Mouse (Mus musculus): ENCODE data around the gene Rlf.

Rlf gene

GRCm38 (mm10) chr4:121163501-121164030 is 51.3 kb downstream of the Rlf start:
- no peak for DNase-seq

DNA sequence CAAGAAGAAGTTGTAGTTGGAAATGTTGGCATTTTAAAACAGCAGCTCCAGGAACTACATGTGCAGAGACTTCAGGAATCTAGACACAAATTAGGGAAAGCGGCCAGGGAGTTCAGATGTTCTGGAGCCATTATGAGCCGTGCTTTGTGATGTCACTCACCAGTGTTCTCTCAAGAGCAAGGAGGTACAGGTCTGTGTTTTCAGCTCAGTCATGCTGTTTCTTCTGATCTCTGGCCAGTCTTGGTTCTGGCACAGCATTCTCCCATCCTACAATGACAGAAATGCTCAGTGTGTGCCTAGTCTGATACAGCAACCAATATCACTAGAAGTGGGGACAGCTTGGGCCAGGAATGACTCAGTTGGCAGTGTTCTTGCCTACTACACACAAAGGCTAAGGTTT is 105.8 kb downstream of the Rlf start, which contains the start of gene Tmco2:
TSS of gene Tmco2 (minus strand) at position 101 of the 400 bp plus-strand sequence.
- DNase-seq: no peak

DNA sequence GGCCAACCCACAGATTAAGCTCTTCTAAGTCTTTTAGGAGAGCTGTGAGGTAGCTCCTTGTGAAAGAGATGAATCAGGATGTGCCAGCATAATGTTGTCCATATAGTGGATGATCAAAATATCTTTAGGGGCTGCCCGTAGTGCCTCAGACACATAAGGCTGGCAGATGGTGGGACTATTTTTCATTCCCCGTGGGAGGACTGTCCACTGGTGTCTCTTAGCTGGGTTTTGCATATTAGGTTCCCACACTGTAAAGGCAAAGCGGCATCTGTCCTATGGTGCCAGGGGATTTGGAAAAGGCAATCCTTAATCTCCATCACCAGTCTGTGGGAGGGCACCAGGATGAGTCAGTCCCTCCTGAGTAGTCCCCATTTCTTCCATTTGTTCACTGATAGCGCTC is 111.6 kb downstream of the Rlf start:
- no peak for DNase-seq

DNA sequence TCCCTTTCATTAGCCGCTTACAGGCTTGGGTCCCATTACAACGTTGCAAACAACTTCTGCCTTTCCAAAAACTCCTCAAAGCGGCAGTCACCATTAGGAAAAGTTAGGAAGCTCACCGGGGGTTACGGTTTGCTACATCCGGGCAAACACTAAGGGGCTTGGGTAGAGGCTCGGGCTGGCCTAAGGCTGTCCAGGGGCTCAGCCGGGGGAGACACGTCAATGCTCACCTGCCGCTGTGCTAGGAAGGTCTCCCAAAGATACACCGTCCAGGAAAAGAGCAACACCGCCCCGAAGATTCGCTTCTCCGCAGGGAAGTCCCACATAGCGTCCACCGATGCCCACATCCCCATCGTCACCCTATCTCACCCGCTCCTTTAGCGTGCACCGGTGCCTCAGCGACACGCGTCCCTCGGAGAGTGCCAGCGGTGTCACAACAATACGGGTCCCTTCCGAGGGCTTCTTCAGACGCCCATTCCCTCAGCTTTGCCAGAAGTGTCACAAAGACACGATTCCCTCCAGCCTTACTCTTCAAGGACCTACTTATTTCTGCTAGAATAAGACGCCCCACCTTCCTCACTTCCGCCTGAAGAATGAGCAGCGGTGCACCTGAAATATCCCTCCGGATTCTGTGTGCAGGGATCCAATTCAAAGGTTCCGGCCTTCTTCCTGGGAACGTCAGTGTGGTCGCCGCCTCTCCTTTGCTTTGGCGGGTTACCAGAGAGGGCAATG is 117.1 kb downstream of the Rlf start, which contains the start of gene Zmpste24:
TSS of gene Zmpste24 (minus strand) at position 592 of the 729 bp plus-strand sequence.
- peak; percentile 87 to 88 for DNase-seq
